Mouse (Mus musculus): ENCODE data around the gene Zfp282.
"Not testable (repeated sequence)": the region's sequence is repeated elsewhere in the genome, so short reads cannot be mapped to it uniquely, and the experiment has no call there.

Zfp282 gene

DNA sequence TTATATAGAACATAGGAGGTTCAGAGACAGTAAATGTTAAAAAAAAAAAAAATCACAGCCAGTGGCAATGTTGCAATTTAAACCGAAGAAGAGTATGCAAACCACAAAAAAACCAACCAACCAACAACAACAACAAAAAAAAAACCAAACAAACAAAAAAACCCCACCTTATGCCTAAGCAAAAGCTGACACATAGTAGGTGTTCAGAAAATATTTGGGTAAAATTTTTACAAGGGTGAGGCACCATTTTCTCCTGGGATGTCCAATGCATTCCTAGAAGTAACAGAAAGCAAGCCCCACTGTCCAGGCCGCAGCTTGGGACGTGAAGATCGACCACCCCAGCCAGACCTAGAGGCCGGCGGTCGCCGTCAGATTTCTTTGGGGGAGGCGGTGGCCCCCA lies at the start of gene Zfp282:
Gene Zfp282, plus strand, starts transcription at position 147 of the 400 bp plus-strand sequence.
- DNase-seq (ENCODE audit: low spot score) = no peak

DNA sequence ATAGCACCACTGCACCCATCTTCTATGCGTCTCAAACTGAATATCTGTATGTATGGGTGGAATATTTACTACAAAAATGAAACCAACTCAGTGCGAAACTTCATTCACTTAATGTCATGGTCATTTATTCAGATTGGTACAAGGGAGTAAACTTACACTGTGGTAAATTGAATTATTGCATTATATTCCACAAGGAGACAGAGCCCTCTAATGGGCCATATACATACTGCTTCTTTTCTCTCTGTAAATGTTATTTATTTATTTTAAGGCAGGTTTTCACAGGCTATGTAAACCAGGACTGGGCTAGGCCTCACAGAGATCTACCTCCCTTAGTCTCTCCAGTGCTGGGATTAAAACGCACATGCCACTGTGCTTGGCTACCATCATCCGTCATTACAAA lies 49.5 kb upstream of the Zfp282 start:
- DNase-seq (ENCODE audit: low spot score) = no peak

DNA sequence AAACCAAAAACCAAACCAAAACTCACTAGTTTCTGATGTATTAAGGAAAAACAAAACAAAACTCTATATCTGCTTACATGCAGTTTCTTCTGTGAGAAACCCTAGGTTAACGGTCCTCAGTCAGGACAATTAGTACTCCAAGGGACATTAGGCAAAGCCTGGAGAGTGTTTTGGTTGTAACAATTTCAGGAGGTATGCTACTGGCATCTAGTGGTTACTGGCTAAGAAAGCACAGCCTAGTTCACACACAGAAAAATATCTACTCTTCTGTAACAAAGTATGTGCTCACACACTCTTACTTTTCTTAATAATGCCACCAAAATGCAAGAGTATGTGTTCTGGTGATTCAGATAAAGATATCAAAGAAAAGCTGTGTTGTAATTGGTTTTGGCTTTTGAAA lies 48.1 kb upstream of the Zfp282 start:
- peak; percentile 47 for DNase-seq (ENCODE audit: low spot score)

DNA sequence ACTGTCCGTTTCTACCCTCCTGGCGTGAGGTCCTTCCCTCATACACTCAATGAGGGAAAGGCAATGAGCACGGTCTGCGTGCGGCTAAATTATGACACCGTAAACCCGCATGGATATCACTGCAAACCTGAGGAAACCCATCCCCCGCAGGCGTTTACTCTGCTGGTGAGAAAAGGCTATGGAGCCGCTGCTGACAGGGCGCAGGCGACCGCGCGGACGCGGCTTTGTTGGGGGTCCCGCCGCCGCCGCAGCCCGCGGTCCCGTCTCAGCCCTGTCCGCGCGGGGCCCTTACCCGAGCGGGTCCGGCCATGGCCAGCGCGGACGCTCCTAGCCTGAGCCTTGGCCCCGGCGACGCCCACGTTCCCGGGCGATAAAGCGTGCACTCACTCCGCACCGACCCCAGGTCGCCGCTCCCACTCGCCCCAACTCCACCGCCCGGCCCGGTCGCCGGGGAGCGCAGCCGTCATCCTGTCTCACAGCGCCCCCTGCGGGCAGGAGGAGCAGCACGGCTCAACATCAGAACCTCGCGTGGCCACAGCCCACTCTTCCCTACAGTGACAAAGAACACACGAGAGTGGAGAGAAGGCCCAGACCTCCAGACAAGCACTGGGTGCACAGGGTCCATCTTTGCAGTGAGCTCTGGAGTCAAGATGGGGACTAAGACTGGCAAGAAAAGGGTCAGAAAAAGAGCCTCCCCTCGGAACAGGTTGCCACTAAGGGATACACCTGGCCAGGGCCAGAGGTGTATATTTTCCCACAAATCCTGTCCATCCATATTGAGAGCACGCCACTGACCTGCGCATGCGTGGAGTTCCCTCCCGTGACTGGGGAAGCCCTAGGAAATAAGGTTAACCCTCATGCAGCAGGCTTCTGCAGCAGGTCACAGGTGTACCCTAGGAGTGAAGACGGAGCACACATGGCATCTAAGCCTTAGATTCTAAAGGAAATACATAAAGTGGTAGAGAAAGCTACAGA lies 46.6 kb upstream of the Zfp282 start, which contains the start of gene Zfp786:
Gene Zfp786, minus strand, starts transcription at position 764 of the 975 bp plus-strand sequence.
- DNase-seq (ENCODE audit: low spot score) = peak; percentile 93

GRCm38 (mm10) chr6:47832220-47832619 lies 44.8 kb upstream of the Zfp282 start:
- DNase-seq (ENCODE audit: low spot score) = no peak

DNA sequence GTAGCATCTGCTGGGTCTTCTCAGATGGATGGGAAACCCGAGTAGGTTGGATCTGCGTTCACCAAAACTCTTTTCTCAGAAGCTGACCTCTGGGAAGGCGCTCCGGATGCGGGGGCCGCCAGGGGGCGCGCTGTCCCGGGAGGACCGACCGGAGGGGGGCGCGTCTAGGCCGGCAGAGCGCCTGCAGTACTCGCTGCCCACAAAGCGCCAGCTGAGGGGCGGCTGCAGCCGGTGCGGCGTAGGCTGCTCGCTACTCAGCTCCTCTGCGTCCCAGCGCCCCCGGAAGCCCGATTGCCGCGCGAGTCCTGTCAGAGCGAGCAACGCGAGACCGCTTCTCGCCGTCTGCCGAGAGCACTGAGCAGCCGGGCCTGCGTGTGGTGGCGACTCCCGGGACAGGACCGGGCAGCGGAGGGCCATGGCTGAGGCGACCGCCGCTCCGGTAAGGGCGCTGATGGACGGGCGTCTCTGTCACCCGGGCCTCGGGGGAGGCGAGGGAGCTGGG lies 41.5 kb upstream of the Zfp282 start, which contains the start of gene Zfp398:
Gene Zfp398, plus strand, starts transcription at position 180 of the 502 bp plus-strand sequence.
- peak; percentile 92 for DNase-seq (ENCODE audit: low spot score)

DNA sequence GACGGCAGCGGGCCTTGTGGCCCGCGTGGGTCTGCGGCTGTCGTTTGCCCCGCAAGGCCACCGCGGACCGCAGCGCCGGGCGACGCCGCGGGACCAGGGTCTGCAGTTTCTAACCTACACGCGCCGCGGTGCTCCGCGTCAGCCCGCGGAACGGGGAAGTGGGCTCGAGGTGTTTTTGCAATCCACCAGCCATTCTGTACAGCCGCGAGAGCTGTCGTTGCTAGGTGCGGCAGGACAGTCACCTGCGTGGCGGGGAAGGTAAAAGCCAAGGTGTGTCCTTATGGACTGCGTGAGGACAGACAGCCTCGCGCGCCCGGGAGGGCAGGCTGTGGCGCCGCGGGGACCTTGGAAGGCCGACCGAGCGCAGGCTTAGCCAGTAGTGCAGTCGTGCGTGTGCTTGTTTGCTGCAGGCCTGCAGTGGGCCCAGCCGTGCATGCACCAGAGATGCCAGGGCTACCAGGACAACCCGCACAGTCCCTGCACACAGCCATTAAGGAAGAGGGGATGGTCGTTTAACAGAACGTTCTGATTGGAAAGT lies 41.0 kb upstream of the Zfp282 start:
- DNase-seq (ENCODE audit: low spot score) = peak; percentile 80

- no peak for DNase-seq (ENCODE audit: low spot score)
Measured at GRCm38 (mm10) chr6:47837630-47838029, 39.4 kb upstream of the Zfp282 start.

GRCm38 (mm10) chr6:47841077-47841476 lies 35.9 kb upstream of the Zfp282 start:
- no peak for DNase-seq (ENCODE audit: low spot score)

- DNase-seq (ENCODE audit: low spot score) = no peak
Measured at GRCm38 (mm10) chr6:47841831-47842230, 35.2 kb upstream of the Zfp282 start.

GRCm38 (mm10) chr6:47842337-47842736 lies 34.7 kb upstream of the Zfp282 start:
- no peak for DNase-seq (ENCODE audit: low spot score)

GRCm38 (mm10) chr6:47845779-47846178 lies 31.2 kb upstream of the Zfp282 start:
- no peak for DNase-seq (ENCODE audit: low spot score)

DNA sequence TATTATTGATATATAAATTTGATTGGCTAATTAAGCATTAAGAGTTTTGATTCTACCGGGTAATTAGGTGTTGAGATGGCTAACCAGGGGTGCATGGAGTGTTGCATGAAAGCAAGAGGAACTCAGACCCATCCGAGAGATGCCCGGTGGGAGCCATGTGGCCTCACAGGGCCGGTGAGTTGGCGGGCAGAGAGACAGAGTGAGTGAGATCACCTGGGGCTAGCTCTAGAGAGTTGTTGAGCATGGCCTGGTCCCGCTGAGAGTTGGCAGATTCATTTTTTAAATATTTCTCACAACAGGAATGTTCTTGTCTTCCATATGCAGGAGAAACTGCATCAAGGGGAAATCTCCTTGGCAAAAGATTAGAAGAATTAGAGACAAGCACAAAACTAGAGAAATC lies 19.8 kb upstream of the Zfp282 start:
- no peak for DNase-seq (ENCODE audit: low spot score)

GRCm38 (mm10) chr6:47857729-47858128 lies 19.3 kb upstream of the Zfp282 start:
- DNase-seq (ENCODE audit: low spot score) = not testable (repeated sequence)

GRCm38 (mm10) chr6:47872266-47872665 lies 4.7 kb upstream of the Zfp282 start:
- DNase-seq (ENCODE audit: low spot score) = no peak

- DNase-seq (ENCODE audit: low spot score) = peak; percentile 93
Measured at GRCm38 (mm10) chr6:47877461-47878132, 593 bp downstream of the Zfp282 start.

DNA sequence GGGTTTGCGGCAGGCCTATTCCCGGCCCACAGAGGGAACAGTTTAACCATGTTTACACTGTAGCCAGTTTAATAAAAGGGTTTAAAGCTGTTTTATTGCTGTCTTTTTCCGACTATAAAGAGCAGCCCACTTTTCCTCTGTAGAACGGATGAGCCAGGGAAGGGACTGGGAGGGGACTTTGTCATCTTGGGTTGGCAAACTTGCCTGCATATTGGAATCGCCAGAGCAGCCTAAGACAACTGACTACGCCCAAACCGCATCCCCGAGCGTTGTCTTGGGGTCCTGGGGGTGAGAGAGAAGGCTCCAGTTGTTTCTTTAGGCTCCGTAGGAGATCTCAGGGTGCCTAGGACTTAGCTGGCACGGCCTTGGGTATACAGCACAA lies 1.1 kb downstream of the Zfp282 start:
- peak; percentile 17 for DNase-seq (ENCODE audit: low spot score)

DNA sequence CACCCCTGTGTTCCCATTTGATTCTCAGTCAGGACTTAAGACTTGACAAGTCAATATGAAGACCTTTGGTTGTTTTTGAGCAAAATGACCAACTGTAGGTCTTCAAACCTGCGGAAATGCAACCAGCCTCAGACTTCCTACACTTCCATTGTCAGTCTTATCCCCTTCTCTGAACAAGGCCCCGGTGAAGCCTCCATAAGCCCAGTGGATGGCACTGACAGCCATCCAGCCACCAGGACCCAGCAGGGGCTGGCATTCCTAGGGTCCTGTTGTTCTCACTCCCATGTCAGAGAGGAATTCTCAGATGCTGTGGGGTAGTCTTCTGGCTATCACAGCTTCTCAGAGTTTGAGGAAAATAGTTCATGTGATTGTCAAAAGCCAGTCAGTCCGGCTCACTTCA lies 1.6 kb downstream of the Zfp282 start:
- no peak for DNase-seq (ENCODE audit: low spot score)

DNA sequence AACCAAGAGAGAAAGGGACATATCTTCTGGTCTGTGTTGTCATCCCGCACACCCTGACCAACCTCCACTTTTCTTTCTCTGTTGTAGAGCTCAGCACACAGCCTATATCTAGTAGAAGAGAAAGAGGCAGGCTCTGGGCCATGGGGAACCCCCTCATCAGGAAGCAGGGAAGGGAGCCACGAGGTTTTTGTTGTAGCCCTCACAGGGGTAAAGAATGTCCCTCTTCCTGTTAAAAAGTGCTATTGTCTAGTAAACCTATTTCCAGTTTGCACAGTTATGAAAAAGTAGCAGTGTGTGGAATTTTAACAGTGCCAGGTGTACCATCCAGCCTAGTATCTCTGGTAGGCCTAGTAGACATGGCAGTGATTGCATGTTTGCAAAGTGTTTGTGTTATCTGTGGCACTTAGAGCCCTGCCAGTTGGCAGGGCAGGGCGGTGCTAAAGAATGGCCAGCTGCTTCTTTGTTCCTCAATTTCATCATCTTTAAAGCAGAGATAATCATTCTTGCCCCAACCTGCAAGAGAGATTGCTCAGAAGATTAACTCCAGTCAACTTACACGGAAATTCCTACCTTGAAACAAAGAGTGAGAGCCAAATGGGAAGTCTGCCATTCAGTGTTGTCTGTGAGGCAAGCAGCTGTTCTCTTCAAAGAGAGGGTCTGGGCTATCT lies 2.2 kb downstream of the Zfp282 start:
- no peak for DNase-seq (ENCODE audit: low spot score)

DNA sequence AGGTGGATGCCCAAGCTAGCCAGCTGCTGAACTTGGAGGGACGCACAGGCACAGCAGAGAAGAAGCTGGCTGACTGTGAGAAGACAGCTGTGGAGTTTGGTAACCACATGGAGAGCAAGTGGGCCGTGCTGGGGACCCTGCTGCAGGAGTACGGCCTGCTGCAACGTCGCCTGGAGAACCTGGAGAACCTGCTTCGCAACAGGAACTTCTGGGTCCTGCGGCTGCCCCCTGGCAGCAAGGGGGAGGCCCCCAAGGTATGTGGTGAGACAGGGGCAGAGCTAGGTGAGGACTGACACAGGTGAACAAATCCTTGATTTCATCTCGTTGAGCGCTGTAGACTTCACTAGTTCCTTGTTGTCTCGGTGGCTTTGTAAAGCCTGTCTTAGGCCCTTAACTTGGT lies 3.2 kb downstream of the Zfp282 start:
- DNase-seq (ENCODE audit: low spot score) = no peak

GRCm38 (mm10) chr6:47888812-47889383 lies 11.9 kb downstream of the Zfp282 start:
- no peak for DNase-seq (ENCODE audit: low spot score)

DNA sequence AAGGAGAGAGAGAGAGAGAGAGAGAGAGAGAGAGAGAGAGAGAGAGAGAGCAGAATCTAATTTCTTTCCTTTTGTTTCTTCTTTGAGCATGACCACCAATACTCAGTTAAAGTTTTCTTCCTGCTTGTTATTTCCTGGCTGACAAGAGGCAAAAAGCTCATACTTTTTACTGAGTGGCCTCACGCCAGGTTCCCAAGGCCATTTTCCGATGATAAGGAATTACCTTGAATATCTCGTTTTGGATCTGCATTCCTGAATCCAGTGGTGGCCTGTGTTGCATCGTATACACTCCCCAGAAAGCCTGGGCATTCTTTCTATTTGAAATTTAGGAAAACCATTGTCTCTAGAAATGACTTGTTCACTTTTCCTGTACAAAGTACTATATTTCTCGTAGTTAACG lies 22.4 kb downstream of the Zfp282 start:
- no peak for DNase-seq (ENCODE audit: low spot score)

Measured in embryo, embryonic 10 days (tissue).